Mouse (Mus musculus) kidney, embryonic 14.5 days (tissue): ENCODE measurements around the gene Zfp157. TPM values are rescaled to one million over a fixed set of nuclear protein-coding genes. Genes with fewer than 3 reads are reported as not detected.
"Not testable (repeated sequence)": the region's sequence is repeated elsewhere in the genome, so short reads cannot be mapped to it uniquely, and the experiment has no call there.

Experiments used
- ATAC-seq: fragments of 200-750 bp; cut with Nextera tagmentation; 2 replicates; pipeline ENCODE4 v1.8.0; 2017; ENCODE audit warnings: moderate number of reproducible peaks, mild to moderate bottlenecking, moderate TSS enrichment, moderate library complexity; ENCODE audit not compliant: low FRiP score, low TSS enrichment
- H3K27ac ChIP-seq: fragments of 300-500 bp; sonication (generic); 2 replicates; pipeline ENCODE4 v1.5.1; 2014; ENCODE audit warnings: low read depth, mild to moderate bottlenecking, low read length, moderate library complexity, mixed read lengths
- H3K27me3 ChIP-seq: fragments of 300-500 bp; sonication (generic); 2 replicates; pipeline ENCODE4 v1.6.1; 2014; ENCODE audit warnings: mild to moderate bottlenecking, low read length; ENCODE audit not compliant: control insufficient read depth, insufficient read depth
- H3K36me3 ChIP-seq: fragments of 300-500 bp; sonication (generic); 2 replicates; pipeline ENCODE4 v1.6.1; 2014; ENCODE audit warnings: low read length, mixed read lengths; ENCODE audit not compliant: control insufficient read depth, insufficient read depth
- H3K4me1 ChIP-seq: fragments of 300-500 bp; sonication (generic); 2 replicates; pipeline ENCODE4 v1.6.1; 2014; ENCODE audit warnings: low read length, mixed read lengths; ENCODE audit not compliant: control insufficient read depth, insufficient read depth
- H3K4me2 ChIP-seq: fragments of 300-500 bp; sonication (generic); replicated peaks from 2 replicates; pipeline ENCODE4 v1.6.1; 2014; ENCODE audit warnings: low read depth, mild to moderate bottlenecking, low read length
- H3K4me3 ChIP-seq: fragments of 300-500 bp; sonication (generic); 2 replicates; pipeline ENCODE4 v1.5.1; 2014; ENCODE audit warnings: mild to moderate bottlenecking, low read length
- H3K9ac ChIP-seq: fragments of 300-500 bp; sonication (generic); 2 replicates; pipeline ENCODE4 v1.6.1; 2014; ENCODE audit warnings: low read depth, mild to moderate bottlenecking, low read length, moderate library complexity
- H3K9me3 ChIP-seq: fragments of 300-500 bp; sonication (generic); 2 replicates; pipeline ENCODE4 v1.6.1; 2016; ENCODE audit warnings: low read length; ENCODE audit not compliant: control insufficient read depth
- WGBS: fragments of 180-500 bp; shearing (Covaris S2); extraction: QIAGEN DNeasy Blood & Tissue Kit; methylation state at CpG from one replicate; pipeline ENCODE4 v1.1.7; 2014; 5-methylcytosine and 5-hydroxymethylcytosine counted together
- polyA plus RNA-seq: library from polyadenylated mRNA; unstranded; fragments of >200 nt; fragmentation: Nextera tagmentation; extraction: Ambion mirVana; gene quantifications from 2 replicates; pipeline ENCODE4 v1.2.1, GENCODE M21; 2014

Zfp157 gene
- 39.6 and 46.8 TPM in 2 replicates for polyA plus RNA-seq

GRCm38 (mm10) chr5:138441286-138442194 is at the start of gene Zfp157:
Gene Zfp157, plus strand, starts transcription at chr5:138441468.
- Histone ChIP-seq H3K9me3 (no peaks in the 10 kb centered on the region), H3K36me3 (peaks cover 23% of the 10 kb centered on the region), H3K27me3 (no peaks in the 10 kb centered on the region), H3K4me2 (peak within 1 kb of the TSS; percentile 68), H3K27ac (peak within 1 kb of the TSS; percentile 86), H3K4me3 (peak within 1 kb of the TSS; percentile 93), H3K9ac (peak within 1 kb of the TSS; percentile 97), H3K4me1 (peaks cover 14% of the 10 kb centered on the region)
- under 1% methylated on average over 49 of the region's 49 CpGs for WGBS
- peak; percentile 100 for ATAC-seq

GRCm38 (mm10) chr5:138397795-138398337 is 43.4 kb upstream of the Zfp157 start:
- ATAC-seq: peak; percentile 57; the same call in 1 of the 2 replicates
- 41% methylated on average over 2 of the region's 2 CpGs for WGBS
- H3K4me1 ChIP-seq: no peaks in the 10 kb centered on the region
- H3K9ac ChIP-seq: no peak overlapping the region
- H3K9me3 ChIP-seq: no peaks in the 10 kb centered on the region
- no peak overlapping the region for H3K27ac ChIP-seq
- H3K27me3 ChIP-seq: no peaks in the 10 kb centered on the region
- H3K36me3 ChIP-seq: no peaks in the 10 kb centered on the region
- no peak overlapping the region for H3K4me3 ChIP-seq
- no peak overlapping the region for H3K4me2 ChIP-seq

GRCm38 (mm10) chr5:138400431-138400830 is 40.8 kb upstream of the Zfp157 start:
- H3K27ac ChIP-seq, H3K36me3 ChIP-seq, H3K4me2 ChIP-seq, H3K4me3 ChIP-seq, H3K9ac ChIP-seq, H3K4me1 ChIP-seq, H3K9me3 ChIP-seq, ATAC-seq, H3K27me3 ChIP-seq: not testable (repeated sequence)

GRCm38 (mm10) chr5:138458371-138458770 is 17.1 kb downstream of the Zfp157 start:
- 92% methylated on average over 4 of the region's 4 CpGs for WGBS
- no peak overlapping the region for H3K4me3 ChIP-seq
- H3K4me1 ChIP-seq: no peaks in the 10 kb centered on the region
- no peaks in the 10 kb centered on the region for H3K27me3 ChIP-seq
- ATAC-seq: no peak
- H3K27ac ChIP-seq: no peak overlapping the region
- no peak overlapping the region for H3K4me2 ChIP-seq
- no peak overlapping the region for H3K9ac ChIP-seq
- H3K9me3 ChIP-seq: peaks cover 45% of the 10 kb centered on the region
- peaks cover 57% of the 10 kb centered on the region for H3K36me3 ChIP-seq

GRCm38 (mm10) chr5:138459107-138459506 is 17.8 kb downstream of the Zfp157 start:
- no peak for ATAC-seq
- H3K4me1 ChIP-seq: no peaks in the 10 kb centered on the region
- H3K27me3 ChIP-seq: no peaks in the 10 kb centered on the region
- no peak overlapping the region for H3K4me2 ChIP-seq
- 95% methylated on average over 1 of the region's 1 CpGs for WGBS
- no peak overlapping the region for H3K4me3 ChIP-seq
- peaks cover 45% of the 10 kb centered on the region for H3K9me3 ChIP-seq
- no peak overlapping the region for H3K27ac ChIP-seq
- peaks cover 51% of the 10 kb centered on the region for H3K36me3 ChIP-seq
- no peak overlapping the region for H3K9ac ChIP-seq

GRCm38 (mm10) chr5:138473601-138474000 is 32.3 kb downstream of the Zfp157 start:
- Histone ChIP-seq H3K9ac (no peak overlapping the region), H3K4me3 (no peak overlapping the region), H3K27me3 (no peaks in the 10 kb centered on the region), H3K4me2 (no peak overlapping the region), H3K4me1 (no peaks in the 10 kb centered on the region), H3K36me3 (no peaks in the 10 kb centered on the region), H3K27ac (no peak overlapping the region), H3K9me3 (0 out of 2 replicates have a peak, but pooled peaks cover 4% of the 10 kb centered on the region)
- ATAC-seq: no peak
- 28% methylated on average over 6 of the region's 6 CpGs for WGBS

- not testable (repeated sequence) for H3K36me3 ChIP-seq
- 96% methylated on average over 8 of the region's 12 CpGs for WGBS
These were observed 63.3 kb downstream of the Zfp157 start for GRCm38 (mm10) chr5:138504548-138504947.

More at GRCm38 (mm10) chr5:138504548-138504947, 63.3 kb downstream of the Zfp157 start:
- not testable (repeated sequence) for H3K27ac ChIP-seq, H3K4me2 ChIP-seq, H3K4me1 ChIP-seq, ATAC-seq, H3K9me3 ChIP-seq, H3K4me3 ChIP-seq, H3K27me3 ChIP-seq, H3K9ac ChIP-seq
